Mouse (Mus musculus) erythroblast, embryonic 14.5 days (primary cell): ENCODE data around the gene 0610010K14Rik.

ENCODE experiments used
- GATA1 ChIP-seq: IDR thresholded peaks from 2 replicates; pipeline ENCODE4 v1.6.1; 2012; ENCODE audit warnings: low read length, inconsistent platforms, mixed read lengths
- TAL1 ChIP-seq: IDR thresholded peaks from 3 replicates; pipeline ENCODE4 v1.6.1; 2012; ENCODE audit warnings: low read length, inconsistent platforms, mixed read lengths

GRCm38 (mm10) chr11:70271641-70272040 is 33.9 kb upstream of the 0610010K14Rik start:
- TF ChIP-seq GATA1, result no peak
- no peak for TF ChIP-seq TAL1
